Mouse (Mus musculus): ENCODE results near the gene Cdt1.

DNA sequence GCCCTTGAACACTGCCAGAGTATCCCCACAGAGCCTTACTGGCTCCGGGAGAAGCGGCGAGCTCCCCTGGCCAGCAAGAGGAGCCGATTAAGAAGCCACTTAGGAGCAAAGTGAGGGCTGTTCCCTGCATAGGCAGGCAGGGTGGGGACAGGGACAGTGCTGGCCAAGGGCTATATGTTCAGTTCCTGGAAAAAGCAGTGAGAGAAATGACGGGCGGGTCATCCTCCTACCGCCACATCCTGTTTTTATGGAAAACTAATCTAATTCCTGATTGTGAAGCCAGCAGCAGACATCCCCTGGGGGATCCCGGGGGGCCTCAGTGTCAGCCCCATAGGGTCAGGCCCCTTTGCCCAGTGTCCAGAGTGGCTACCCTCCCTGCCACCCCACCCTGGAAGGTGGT is 36.5 kb upstream of the Cdt1 start:
- TF ChIP-seq CTCF (IDR thresholded peaks at IDR 0.05) (no peak), EP300 (IDR thresholded peaks at IDR 0.05; ENCODE audit: insufficient read depth, low read depth, low read length) (no peak), POLR2A (IDR thresholded peaks at IDR 0.05; ENCODE audit: insufficient read depth, low read depth, low read length) (no peak)
